Mouse (Mus musculus): Measurements from ENCODE around the gene Noxred1. TPM values are rescaled to one million over a fixed set of nuclear protein-coding genes. Genes with fewer than 3 reads are reported as not detected.

Noxred1 gene
- polyA plus RNA-seq, 1 experiment, result not detected

DNA sequence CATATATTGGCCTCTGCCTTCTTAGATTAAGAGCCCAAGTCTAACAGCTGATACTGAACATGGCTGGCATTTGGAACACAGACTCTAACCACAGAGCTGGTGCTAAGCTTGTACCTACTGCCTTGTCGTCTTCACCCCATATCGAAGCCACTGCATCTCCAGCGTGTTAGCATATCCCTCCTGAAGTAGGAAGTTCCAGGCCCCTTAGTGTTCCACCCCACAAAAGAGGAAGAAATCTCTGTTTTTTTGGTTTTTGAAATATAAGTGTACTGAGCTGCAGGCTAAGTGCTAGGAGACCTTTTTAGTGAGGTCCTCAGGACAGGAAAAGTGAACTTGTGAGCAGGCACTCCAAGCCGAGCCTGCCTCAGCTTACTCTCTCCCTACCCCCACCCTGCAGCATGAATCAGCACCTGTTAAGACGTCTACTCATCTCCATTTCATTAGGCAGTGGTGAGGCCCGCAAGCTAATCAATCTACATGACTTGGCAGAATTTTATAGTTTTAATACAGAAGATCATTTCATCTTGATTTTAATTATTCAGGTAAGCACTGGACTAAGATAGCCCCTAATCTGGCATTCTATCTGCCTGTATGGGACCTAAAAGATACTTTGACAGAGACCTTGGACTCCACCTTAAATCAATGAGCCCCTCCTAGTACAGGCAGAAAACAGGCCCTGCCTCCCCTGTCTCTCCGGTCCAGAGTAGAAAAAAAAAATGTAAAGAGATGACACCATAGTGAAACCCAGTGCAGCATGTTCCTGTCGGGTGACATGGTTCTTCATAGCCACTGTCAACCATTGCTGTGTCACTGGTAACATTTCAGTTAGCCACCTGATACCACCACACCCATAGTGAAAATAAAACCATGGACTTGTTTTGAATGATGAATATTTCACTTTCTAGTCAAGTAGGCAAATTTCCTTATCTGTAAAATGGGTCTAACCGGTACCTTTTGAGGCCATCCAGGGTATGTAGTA lies 36.6 kb upstream of the Noxred1 start:
- Histone ChIP-seq H3K9me3 (no peaks in the 10 kb centered on the region), H3K4me3 (replicated peaks) (peak overlapping the region; percentile 9), H3K27me3 (replicated peaks) (no peaks in the 10 kb centered on the region), H3K36me3 (replicated peaks; ENCODE audit: low read length) (peaks cover 76% of the 10 kb centered on the region), H3K4me1 (peaks cover 66% of the 10 kb centered on the region)
- no peak for TF ChIP-seq FLI1 (IDR thresholded peaks at IDR 0.05; ENCODE audit: low read length)
- TF ChIP-seq GATA1 (IDR thresholded peaks at IDR 0.05; ENCODE audit: borderline replicate concordance, low read length), result no peak

DNA sequence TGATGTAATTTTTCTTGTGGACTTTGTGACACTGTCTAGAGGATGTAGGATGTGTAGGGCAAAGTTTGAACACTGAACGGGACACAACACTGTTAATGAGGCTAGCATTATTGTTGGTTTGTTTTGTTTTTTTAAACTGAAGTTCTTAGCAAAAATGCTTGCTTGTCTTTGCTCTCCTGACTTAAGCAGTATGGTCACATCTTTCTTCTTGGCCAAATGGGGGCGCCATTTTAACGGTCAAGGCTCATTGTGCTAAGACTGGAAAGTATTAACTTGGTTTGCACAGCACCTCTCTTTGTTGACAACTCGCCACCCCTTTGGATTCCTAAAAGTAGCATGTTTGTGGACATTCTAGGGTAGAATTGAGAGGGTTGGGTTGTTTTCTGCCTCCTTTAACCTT lies 29.1 kb upstream of the Noxred1 start:
- peaks cover 36% of the 10 kb centered on the region for H3K4me1 ChIP-seq
- no peaks in the 10 kb centered on the region for H3K9me3 ChIP-seq
- H3K27me3 ChIP-seq (replicated peaks), result no peaks in the 10 kb centered on the region
- no peak for TF ChIP-seq GATA1 (IDR thresholded peaks at IDR 0.05; ENCODE audit: borderline replicate concordance, low read length)
- TF ChIP-seq FLI1 (IDR thresholded peaks at IDR 0.05; ENCODE audit: low read length), result no peak
- peaks cover 62% of the 10 kb centered on the region for H3K36me3 ChIP-seq (replicated peaks; ENCODE audit: low read length)
- H3K4me3 ChIP-seq (replicated peaks), result peak overlapping the region; percentile 94

DNA sequence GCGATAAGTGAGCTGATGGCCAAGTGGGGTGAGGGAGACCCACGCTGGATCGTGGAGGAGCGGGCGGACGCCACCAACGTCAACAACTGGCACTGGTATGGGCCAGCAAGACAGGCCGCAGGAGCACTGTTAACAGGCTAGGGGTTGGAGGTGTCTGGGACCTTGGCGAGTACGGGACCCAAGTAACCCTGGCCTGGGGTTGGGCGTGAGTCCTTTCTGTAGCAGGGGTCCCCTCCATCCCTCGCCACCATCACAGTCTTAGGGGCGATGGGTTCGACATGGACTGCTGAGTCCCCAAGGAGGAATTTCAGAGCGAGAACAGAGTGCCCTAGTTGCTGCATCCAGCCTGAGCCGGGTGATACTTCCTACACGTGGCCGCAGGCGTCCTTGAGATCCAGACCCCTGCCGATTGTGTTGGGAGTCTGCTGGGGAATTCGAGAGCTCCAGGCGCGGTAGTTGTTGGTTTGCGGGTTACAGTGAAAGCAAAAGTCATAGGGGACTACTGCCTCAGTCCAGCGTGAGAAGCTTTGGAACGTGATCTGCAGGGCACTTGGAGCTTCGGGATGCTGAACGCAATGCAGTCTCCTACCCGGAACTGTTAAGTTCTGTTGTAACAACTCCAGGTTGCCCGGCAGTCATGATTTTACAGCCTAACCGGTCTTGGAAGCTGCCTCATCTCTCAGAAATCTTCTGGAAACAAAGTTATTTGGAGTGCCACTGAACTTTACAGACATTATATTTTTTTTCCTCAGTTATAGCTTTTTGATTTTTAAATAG lies 28.5 kb upstream of the Noxred1 start:
- no peaks in the 10 kb centered on the region for H3K9me3 ChIP-seq
- H3K4me3 ChIP-seq (replicated peaks), result peak overlapping the region; percentile 94
- peaks cover 36% of the 10 kb centered on the region for H3K4me1 ChIP-seq
- H3K36me3 ChIP-seq (replicated peaks; ENCODE audit: low read length), result peaks cover 62% of the 10 kb centered on the region
- TF ChIP-seq FLI1 (IDR thresholded peaks at IDR 0.05; ENCODE audit: low read length) (no peak), GATA1 (IDR thresholded peaks at IDR 0.05; ENCODE audit: borderline replicate concordance, low read length) (no peak)
- no peaks in the 10 kb centered on the region for H3K27me3 ChIP-seq (replicated peaks)

DNA sequence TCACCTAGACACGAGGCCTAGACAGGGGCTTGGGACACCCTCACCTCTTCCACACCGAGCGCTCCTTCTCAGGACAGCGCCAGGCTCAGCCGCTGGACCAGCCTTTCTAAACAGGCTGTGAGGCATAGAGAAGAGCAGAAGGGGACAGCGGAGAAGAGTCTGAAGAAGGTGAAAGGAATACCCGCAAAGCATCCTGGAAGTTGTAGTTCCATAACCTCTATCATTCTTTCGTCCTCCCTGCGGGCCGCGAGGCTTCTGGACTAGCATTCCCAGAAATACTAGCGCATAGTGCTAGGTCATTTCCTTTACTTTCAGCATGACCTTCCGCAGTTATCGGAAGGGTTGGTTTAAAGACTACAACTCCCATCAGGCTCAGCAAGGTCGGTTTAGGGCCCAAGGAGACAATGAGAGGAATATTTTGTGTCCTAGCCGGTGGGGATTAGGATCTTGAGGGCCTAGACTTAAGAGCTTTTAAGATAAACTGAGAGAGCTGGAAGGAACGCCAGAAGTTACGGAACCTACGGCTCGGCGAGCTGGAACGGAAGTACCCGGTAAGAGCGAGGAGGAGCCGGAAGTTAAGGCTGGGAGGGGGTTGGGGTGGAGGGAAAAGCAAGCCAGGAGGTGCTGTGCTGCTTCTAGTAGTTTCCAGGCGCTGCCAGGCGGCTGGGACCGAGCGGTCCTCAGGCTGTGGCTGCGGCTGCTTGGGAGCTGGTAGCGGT lies 27.7 kb upstream of the Noxred1 start, which contains the start of the genes Vipas39 and Ahsa1:
Gene Vipas39 (minus strand): TSS at position 149 of the 719 bp plus-strand sequence.
Gene Ahsa1 (plus strand): TSS at position 372 of the 719 bp plus-strand sequence.
- TF ChIP-seq GATA1 (IDR thresholded peaks at IDR 0.05; ENCODE audit: borderline replicate concordance, low read length), result no peak
- TF ChIP-seq FLI1 (IDR thresholded peaks at IDR 0.05; ENCODE audit: low read length), result 0 out of 2 replicates have a peak, but pooled peaks have one; percentile 68
- Histone ChIP-seq H3K4me1 (peaks cover 36% of the 10 kb centered on the region), H3K36me3 (replicated peaks; ENCODE audit: low read length) (peaks cover 62% of the 10 kb centered on the region), H3K27me3 (replicated peaks) (no peaks in the 10 kb centered on the region), H3K9me3 (no peaks in the 10 kb centered on the region), H3K4me3 (replicated peaks) (peak within 1 kb of the TSS; percentile 94)

DNA sequence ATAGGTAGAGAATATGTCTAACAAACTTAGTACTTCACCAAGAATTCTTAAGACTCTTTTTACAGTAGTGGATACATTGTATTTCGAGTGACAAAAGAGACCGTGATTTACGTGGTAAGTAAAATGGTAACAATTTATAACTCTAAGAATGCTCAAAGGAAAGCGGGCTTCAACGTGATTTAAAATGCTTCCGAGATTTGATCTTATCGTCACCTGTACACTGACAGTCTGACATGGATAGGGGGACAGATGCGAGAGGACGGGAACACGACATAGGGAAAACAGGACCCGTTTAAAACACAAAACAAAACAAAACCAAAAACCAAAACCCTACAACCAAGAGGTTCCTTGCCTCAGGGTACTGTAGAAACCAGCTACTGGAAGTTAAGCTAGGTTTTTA lies 26.9 kb upstream of the Noxred1 start:
- peak overlapping the region; percentile 94 for H3K4me3 ChIP-seq (replicated peaks)
- H3K4me1 ChIP-seq, result peaks cover 36% of the 10 kb centered on the region
- no peak for TF ChIP-seq FLI1 (IDR thresholded peaks at IDR 0.05; ENCODE audit: low read length)
- H3K27me3 ChIP-seq (replicated peaks), result no peaks in the 10 kb centered on the region
- no peaks in the 10 kb centered on the region for H3K9me3 ChIP-seq
- peaks cover 62% of the 10 kb centered on the region for H3K36me3 ChIP-seq (replicated peaks; ENCODE audit: low read length)

DNA sequence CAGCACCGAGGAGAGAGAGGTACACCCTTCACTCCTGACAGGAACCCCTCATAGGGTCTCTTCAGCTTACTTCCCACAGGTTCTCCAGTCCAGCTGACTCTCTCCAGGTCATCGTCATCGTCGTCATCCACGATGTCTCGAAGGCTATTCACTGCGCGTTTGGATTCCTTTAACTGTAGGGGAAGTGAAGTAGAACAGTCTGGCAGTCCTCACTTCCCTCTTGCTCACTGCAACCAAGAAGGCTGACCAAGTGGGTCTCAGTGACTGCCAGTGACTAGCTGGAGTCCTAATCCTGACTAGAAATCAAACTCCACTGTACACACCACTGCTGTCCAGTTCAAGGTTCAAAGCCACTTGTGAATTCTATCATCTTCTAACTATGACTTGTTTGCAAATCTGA lies 22.0 kb upstream of the Noxred1 start:
- H3K27me3 ChIP-seq (replicated peaks), result no peaks in the 10 kb centered on the region
- H3K9me3 ChIP-seq, result no peaks in the 10 kb centered on the region
- H3K36me3 ChIP-seq (replicated peaks; ENCODE audit: low read length), result peaks cover 81% of the 10 kb centered on the region
- TF ChIP-seq GATA1 (IDR thresholded peaks at IDR 0.05; ENCODE audit: borderline replicate concordance, low read length) (no peak), FLI1 (IDR thresholded peaks at IDR 0.05; ENCODE audit: low read length) (no peak)
- no peak overlapping the region for H3K4me3 ChIP-seq (replicated peaks)
- peaks cover 25% of the 10 kb centered on the region for H3K4me1 ChIP-seq

DNA sequence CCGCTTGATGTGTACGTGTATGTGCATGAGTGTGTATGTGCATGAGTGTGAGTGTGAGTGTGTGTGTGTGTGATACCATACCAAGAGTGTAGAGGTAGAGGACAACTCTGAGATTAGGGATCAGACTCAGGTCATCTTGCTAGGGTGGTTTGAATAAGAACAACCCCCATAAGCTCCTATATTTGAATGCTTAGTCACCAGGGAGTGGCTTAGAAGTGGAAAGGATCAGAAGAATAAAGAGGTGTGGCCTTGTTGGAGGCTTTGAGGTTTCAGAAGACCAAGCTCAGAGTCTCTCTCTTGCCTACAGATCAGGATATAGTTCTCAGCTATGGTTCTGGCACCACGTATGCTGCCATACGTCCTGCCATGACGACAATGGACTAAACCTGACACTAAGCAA lies 18.1 kb upstream of the Noxred1 start:
- Histone ChIP-seq H3K4me1 (peaks cover 13% of the 10 kb centered on the region), H3K4me3 (replicated peaks) (no peak overlapping the region), H3K9me3 (no peaks in the 10 kb centered on the region), H3K36me3 (replicated peaks; ENCODE audit: low read length) (peaks cover 91% of the 10 kb centered on the region), H3K27me3 (replicated peaks) (no peaks in the 10 kb centered on the region)
- TF ChIP-seq FLI1 (IDR thresholded peaks at IDR 0.05; ENCODE audit: low read length) (no peak), GATA1 (IDR thresholded peaks at IDR 0.05; ENCODE audit: borderline replicate concordance, low read length) (no peak)

DNA sequence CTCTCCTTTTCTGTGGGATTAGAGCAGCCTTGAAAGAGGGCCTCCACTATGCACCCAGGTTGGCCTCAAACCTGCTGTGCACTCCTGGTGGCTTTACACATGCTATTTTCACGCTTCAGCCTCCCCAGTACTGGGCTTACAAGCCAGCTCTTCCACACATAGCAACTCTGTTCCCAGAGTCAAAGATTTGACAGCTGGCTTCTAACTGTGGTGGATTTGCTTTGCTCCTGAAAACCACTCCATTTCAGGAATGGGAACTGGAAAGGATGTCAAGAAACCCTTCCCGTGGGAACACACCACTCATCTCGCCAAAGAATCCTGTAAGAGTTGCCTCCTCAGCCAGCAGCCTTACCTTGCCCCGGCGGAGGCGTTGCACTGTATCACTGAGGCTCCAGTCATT lies 15.3 kb upstream of the Noxred1 start:
- no peaks in the 10 kb centered on the region for H3K9me3 ChIP-seq
- H3K36me3 ChIP-seq (replicated peaks; ENCODE audit: low read length), result peaks cover 94% of the 10 kb centered on the region
- H3K27me3 ChIP-seq (replicated peaks), result no peaks in the 10 kb centered on the region
- H3K4me1 ChIP-seq, result peaks cover 13% of the 10 kb centered on the region
- TF ChIP-seq GATA1 (IDR thresholded peaks at IDR 0.05; ENCODE audit: borderline replicate concordance, low read length), result no peak
- no peak for TF ChIP-seq FLI1 (IDR thresholded peaks at IDR 0.05; ENCODE audit: low read length)
- no peak overlapping the region for H3K4me3 ChIP-seq (replicated peaks)

DNA sequence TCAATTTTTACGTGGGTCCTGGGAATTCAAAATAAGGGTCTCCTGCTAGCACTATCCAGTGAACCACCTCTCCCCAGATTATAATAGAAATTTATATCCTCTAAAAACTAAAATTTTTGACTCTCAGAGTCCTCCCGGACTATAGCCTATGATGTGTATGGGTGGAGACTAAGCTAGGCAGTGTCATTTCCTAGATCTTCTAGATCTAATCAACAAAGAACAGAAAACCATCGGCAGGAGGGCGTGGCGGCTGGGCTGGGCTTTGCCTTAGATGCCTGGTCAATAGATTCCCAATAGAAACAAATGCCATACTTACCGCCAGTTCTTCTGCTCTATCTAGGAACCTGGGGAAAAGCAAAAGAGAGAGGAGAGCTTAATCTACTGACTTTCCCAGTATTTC lies 11.6 kb upstream of the Noxred1 start:
- Histone ChIP-seq H3K4me1 (no peaks in the 10 kb centered on the region), H3K36me3 (replicated peaks; ENCODE audit: low read length) (peaks cover 88% of the 10 kb centered on the region), H3K9me3 (no peaks in the 10 kb centered on the region), H3K27me3 (replicated peaks) (no peaks in the 10 kb centered on the region), H3K4me3 (replicated peaks) (no peak overlapping the region)
- TF ChIP-seq GATA1 (IDR thresholded peaks at IDR 0.05; ENCODE audit: borderline replicate concordance, low read length), result no peak
- TF ChIP-seq FLI1 (IDR thresholded peaks at IDR 0.05; ENCODE audit: low read length), result no peak
